Mouse (Mus musculus) MN1 (cell line): ENCODE data around the gene Selenom.

Source experiments
- DNase-seq: peaks from one replicate; pipeline ENCODE4 v3.0.0-alpha.2; 2016; ENCODE audit warnings: low spot score

Gene Selenom

DNA sequence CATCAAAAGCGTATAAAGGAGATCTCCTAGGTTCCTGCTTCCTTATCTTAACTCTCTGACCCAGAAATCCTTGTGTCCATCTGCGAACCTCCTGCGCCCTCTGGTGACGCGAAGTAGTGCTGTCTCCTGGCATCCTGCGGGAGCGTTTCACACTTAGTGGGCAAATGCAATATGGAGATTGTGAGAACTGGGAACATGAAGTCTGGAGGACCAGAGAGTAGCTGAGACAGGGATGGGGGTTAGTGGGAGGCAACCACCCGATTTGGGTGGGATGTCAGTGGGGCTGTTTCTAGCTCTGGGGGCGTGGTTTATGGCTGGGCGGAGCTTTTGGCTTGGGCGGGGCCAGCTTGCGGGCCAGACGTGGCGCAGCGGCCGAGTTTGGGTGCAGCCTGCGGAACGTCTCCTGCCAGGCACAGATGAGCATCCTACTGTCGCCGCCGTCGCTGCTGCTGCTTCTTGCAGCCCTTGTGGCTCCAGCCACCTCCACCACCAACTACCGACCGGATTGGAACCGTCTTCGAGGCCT, at the start of gene Selenom:
Selenom (plus strand) TSS at position 156 of the 526 bp plus-strand sequence.
- peak; percentile 93 for DNase-seq

GRCm38 (mm10) chr11:3471448-3471850, 43.0 kb upstream of the Selenom start:
- no peak for DNase-seq

GRCm38 (mm10) chr11:3472484-3472883, 42.0 kb upstream of the Selenom start:
- peak; percentile 87 for DNase-seq

GRCm38 (mm10) chr11:3474480-3475115, 39.9 kb upstream of the Selenom start:
- peak; percentile 30 for DNase-seq

- DNase-seq, result no peak
These were observed 39.0 kb upstream of the Selenom start for GRCm38 (mm10) chr11:3475489-3475888.

DNA sequence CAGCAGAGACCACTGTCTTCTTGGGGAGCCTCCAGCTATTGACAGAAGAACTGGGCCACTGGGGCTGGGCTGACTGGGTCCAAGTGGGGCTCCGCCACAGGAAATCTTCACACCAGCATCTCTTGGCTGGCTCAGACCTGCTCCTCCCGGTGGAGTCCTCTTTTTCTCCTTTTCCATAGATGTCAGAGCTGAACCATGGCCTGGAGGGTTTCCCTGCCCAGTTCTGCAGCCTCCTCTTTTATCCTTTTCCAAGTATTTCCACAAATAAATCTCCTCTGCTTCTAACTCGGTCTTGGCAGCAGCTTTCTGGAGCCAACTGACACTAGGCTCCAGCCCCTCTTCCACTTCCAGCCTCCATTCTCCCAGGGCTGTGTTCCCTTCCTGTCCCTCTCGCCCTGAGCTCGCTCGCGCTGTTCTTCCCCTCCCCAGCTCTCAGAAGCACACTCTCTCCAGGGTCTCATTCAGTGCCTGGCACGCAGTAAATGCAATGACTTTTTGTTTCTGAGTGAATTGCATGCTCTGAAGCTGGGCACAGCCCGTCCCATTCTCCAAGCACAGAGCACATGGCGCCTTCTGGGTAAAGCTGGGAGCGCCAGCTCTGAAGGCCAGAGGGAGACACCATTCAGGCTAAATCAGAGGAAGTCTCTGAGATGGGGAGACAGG, 30.4 kb upstream of the Selenom start:
- no peak for DNase-seq

DNA sequence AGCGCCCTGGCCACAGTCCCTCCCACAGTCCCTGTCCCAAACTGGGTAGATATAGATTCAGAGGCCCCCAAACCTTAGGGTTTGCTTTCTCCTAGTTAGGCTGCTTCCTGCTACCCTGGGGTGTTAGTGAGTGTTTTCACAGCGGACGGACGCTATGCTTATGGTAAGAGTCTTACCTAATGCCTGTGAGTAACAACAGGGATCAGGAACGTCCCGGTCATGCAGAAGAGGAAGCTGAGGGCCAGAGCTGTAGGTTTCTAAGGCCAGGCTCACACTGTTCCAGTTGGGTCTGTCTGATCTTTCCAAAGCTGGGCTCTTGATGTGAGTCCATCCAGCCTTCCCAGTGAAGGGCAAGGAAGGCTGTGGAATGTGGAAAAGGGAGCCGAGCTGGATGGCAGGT, 28.1 kb upstream of the Selenom start:
- DNase-seq, result no peak

DNA sequence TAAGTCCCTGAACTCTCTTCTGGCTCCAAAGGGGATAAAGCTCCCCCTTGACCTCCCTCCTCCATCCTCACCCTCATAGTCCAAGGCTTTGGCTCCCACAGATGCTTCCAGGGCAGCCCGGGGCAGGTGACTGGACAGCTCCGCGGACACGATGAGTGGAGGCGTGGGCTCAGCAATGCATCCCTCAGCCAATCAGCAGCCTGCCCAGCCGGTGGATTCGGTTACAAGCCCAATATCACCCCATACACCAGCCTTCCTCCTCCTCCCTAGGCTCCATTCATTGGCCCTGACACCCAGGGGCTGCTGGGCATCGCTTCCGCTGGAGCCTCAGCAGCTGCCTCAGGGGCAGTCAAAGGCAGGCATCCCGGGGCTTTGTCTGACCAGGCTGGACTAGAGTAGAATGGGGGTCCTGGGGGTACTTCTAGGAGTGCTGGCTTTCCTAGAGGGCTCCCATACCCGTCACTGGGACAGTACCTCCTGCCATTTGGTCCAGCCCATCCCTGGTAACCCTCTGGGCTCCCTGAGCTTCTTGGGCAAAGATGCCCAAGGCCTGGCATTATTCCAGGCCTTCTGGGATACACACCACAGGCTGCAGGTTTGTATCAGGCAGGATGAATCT, 26.4 kb upstream of the Selenom start, which contains the start of gene Pla2g3:
Pla2g3 (plus strand) TSS at position 333 of the 619 bp plus-strand sequence.
- DNase-seq, result peak; percentile 27

DNA sequence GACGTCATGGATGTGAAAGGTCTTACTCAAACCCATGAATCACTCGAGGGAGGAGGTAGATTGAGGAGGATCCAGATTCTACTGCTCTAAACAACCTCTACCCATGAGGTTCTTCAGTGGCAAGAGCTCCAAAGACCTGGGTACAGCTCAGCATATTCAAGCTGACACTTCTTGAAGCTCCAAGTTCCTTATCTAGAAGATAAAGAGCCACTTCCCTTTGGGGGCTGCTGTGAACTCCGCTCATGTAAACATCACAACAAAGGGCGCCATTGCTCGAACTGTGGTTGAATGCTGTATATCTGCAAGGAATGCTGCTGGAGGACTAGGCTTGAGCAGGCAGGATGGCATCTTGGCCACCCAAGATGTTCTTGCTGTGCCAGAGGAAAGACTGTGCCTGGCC, 25.4 kb upstream of the Selenom start:
- DNase-seq, result no peak

DNA sequence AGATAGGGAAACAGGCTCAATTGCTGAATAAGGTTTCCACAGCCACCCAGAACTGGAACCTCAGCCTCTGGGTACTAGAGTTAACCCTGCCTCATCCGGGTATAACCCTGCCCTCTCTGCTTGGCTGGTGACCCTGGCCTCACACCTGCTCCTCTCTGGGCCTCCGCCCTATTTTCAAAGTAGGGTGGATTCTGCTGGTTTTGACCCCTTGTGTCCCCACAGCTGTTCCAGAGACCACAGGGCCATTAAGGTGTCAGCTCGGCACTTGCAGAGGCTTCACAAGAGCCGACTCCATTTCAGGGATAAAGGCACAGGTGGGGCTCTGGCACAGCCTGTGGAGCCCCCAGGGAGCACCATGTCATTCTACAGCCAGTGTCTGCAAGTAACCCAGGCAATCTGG, 21.7 kb upstream of the Selenom start:
- DNase-seq, result no peak

GRCm38 (mm10) chr11:3494857-3495256, 19.6 kb upstream of the Selenom start:
- DNase-seq, result no peak

DNA sequence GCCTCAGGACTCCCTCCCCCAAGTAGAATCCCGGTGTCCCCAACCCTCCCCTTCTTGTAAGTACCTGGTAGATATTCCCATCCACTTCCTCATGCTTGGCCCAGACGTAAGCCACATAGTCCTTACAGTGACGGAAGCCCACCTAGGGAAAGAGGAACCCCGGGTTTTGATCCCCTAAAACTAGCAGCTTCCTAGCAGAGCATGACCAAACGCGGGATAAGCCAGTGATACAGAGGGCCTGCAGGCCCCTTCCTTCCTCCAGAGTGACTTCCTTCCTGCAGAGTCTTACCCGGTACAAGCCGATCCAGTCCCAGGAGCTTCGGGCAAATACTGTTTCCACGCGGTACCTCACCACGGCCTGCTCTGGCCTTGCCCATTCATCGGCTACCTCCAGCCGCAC, 19.0 kb upstream of the Selenom start:
- no peak for DNase-seq

GRCm38 (mm10) chr11:3496756-3497155, 17.7 kb upstream of the Selenom start:
- no peak for DNase-seq

- no peak for DNase-seq
These were observed 17.2 kb upstream of the Selenom start for GRCm38 (mm10) chr11:3497296-3497695.

DNA sequence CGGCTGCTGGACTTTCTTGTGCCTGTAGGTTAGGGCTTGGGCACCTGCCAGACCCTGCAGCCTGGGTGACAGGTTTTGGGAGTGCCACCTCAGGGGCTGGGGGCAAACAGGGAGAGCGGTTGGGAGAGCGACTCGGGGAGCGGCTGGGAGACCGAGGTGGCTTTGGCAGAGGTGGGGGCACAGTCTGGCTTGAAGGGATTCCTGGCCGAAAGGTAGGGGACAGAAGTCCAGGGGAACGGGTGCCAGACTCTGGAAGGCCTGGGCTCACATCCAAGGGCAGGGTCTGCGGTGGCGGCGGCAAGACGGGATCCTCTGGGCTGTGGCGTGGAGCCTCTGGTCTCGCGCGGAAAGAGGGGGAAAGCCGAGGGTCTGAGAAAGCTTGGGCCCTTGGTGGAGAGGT, 12.4 kb upstream of the Selenom start:
- DNase-seq, result no peak

- no peak for DNase-seq
These were observed 11.9 kb upstream of the Selenom start for GRCm38 (mm10) chr11:3502459-3503072.

- DNase-seq, result no peak
These were observed 10.5 kb upstream of the Selenom start for GRCm38 (mm10) chr11:3503755-3504693.

DNA sequence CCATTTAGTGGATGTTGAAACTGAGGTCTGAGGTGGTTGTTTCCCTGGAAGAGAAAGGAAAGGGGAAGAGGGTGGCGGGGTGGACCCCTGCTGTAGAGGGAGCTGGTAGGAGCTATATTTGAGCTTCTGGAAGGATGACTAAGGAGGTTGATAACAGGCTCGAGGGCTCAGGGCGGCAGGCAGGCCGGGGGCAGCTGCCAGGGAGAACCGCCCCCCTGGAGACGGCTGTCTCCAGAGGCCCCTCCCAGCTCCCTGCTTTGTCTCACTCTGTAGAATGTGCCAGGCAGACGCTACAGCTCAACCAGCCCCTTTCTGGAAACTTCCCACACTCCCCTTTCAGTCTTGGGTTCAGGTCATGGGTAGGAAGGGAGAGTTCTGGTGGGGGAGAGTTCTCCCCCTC, 6.3 kb upstream of the Selenom start:
- no peak for DNase-seq

- no peak for DNase-seq
These were observed 5.1 kb upstream of the Selenom start for GRCm38 (mm10) chr11:3509181-3510085.

- no peak for DNase-seq
These were observed 4.2 kb upstream of the Selenom start for GRCm38 (mm10) chr11:3510321-3510720.
